ENCODE assay signal across 10 mouse cellular contexts in the genomic region with DNA sequence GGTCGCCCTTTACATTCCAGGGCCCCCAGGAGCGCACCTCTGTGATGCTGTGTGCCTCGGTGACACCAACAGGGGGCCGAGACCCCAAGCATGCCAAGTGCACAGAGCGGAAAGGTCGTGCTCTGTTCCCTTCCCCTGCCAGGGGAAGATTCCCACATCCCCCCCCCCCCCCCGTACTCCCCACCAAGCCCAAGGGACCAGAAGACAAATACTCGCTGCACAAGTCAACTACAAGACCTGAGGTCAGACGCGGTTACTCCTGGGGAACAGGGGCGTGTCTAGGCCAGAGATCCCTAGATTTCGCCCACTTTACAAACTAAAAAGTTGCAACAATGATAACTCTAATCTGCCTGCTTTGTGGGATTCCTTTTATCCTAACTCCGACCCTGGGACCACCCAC. TPM values are rescaled to one million over a fixed set of nuclear protein-coding genes. Genes with fewer than 3 reads are reported as not detected.
A peak's percentile ranks its signal among the peaks of the same experiment; 100 is the strongest.
DNase-seq lines count a peak whose midpoint lies in the region; ATAC-seq and TF ChIP-seq lines count a peak whose summit lies in the region.
"Had no signal": no experiment of that assay in that cellular context is flagged by ENCODE, and none has a peak within 500 bp of the region (broad histone marks: within the 10 kb centered on the region; RNA-seq: fewer than 3 reads in every experiment).

No protein-coding gene starts in this region.

- H3K27ac ChIP-seq in testis, adult 2 months (ENCODE audit: control insufficient read depth, insufficient read depth, low read depth, low read length), result no peak overlapping the region
- no peak overlapping the region for H3K27ac ChIP-seq in liver, embryonic 15.5 days (replicated peaks)

- no peaks in the 10 kb centered on the region for H3K36me3 ChIP-seq in testis, adult 2 months (ENCODE audit: control insufficient read depth, insufficient read depth, low read length)
- no peaks in the 10 kb centered on the region for H3K36me3 ChIP-seq in liver, embryonic 15.5 days (replicated peaks)

- peak overlapping the region; percentile 71 for H3K4me2 ChIP-seq in liver, embryonic 15.5 days

- 4% methylated on average over 13 of the region's 13 CpGs for WGBS in liver, embryonic 15.5 days (ENCODE audit: insufficient replicate concordance)

- TF ChIP-seq POLR2A in testis, adult 2 months (IDR thresholded peaks at IDR 0.05; ENCODE audit: control insufficient read depth, low read depth, low read length), result no peak

- DNase-seq in embryo, embryonic 10 days (ENCODE audit: low spot score), result peak; percentile 62
- no peak for DNase-seq in embryo, embryonic 10.5 days (ENCODE audit: low spot score)
- DNase-seq in testis, postnatal 14 days (ENCODE audit: low spot score), result no peak
- no peak for DNase-seq in cerebellum, adult 11 months
- no peak for DNase-seq in spleen, adult 12 weeks (ENCODE audit: low spot score)
- DNase-seq: layer of hippocampus, postnatal 36 days; thymus, adult 18-20 months had no signal

- H3K4me1 ChIP-seq in testis, adult 2 months (ENCODE audit: control insufficient read depth, insufficient read depth, low read length), result peaks cover 26% of the 10 kb centered on the region
- H3K4me1 ChIP-seq in liver, embryonic 15.5 days (replicated peaks), result peaks cover 14% of the 10 kb centered on the region

- no peak overlapping the region for H3K9ac ChIP-seq in liver, embryonic 15.5 days

- peak overlapping the region; percentile 71 for H3K4me3 ChIP-seq in testis, adult 2 months (ENCODE audit: control insufficient read depth, low read depth, low read length)
- H3K4me3 ChIP-seq in liver, embryonic 15.5 days (replicated peaks), result peak overlapping the region; percentile 52

- no peaks in the 10 kb centered on the region for H3K27me3 ChIP-seq in testis, adult 2 months (ENCODE audit: control insufficient read depth, insufficient read depth, low read length)
- H3K27me3 ChIP-seq in liver, embryonic 15.5 days, result peaks cover 98% of the 10 kb centered on the region

- no peak for ATAC-seq in liver, embryonic 15.5 days (ENCODE audit: insufficient read depth)
- ATAC-seq in activated CD4-positive, CD25-positive, alpha-beta regulatory T cell, adult 4 months, result no peak

- TF ChIP-seq CTCF in testis, adult 2 months (IDR thresholded peaks at IDR 0.05; ENCODE audit: control insufficient read depth, insufficient read depth, insufficient replicate concordance, low read depth, low read length), result no peak

- H3K9me3 ChIP-seq in liver, embryonic 15.5 days (replicated peaks), result no peaks in the 10 kb centered on the region

RNA-seq across cellular contexts. Expression of a gene that starts 1.4 kb away (rescaled TPM):
- polyA plus RNA-seq in testis, adult 2 months (2012; rRNA removed), result 390 and 420 TPM in 2 replicates
- polyA plus RNA-seq in liver, embryonic 15.5 days (2015; fragmentation: Nextera tagmentation; extraction: Ambion mirVana), result 0.88 and 0.96 TPM in 2 replicates
- polyA plus RNA-seq in activated CD4-positive, CD25-positive, alpha-beta regulatory T cell, adult 4 months (2017; shearing (Covaris generic)), result not detected

Comparison
In these comparisons a context has a peak if more than half of its experiments do, and no peak if none do; other contexts are left out.
1. RNA of a gene that starts 1.4 kb away (polyA plus RNA-seq): 390 to 420 TPM in testis, adult 2 months; 0.88 to 0.96 TPM in liver, embryonic 15.5 days and not detected in activated CD4-positive, CD25-positive, alpha-beta regulatory T cell, adult 4 months; every median in the first group is over 100 times any median in the second.